Mouse (Mus musculus) limb, embryonic 14.5 days (tissue): ENCODE measurements around the gene Cenpp. TPM values are rescaled to one million over a fixed set of nuclear protein-coding genes. Genes with fewer than 3 reads are reported as not detected.

Source experiments
- ATAC-seq: fragments of 200-750 bp; cut with Nextera tagmentation; 2 replicates; pipeline ENCODE4 v1.8.0; 2017; ENCODE audit warnings: low read depth, moderate number of reproducible peaks, moderate TSS enrichment; ENCODE audit not compliant: low FRiP score
- DNase-seq: peaks from one replicate; pipeline ENCODE4 v3.0.0-alpha.2; 2015; ENCODE audit warnings: low spot score
- H3K27ac ChIP-seq: fragments of 300-500 bp; sonication (generic); replicated peaks from 2 replicates; pipeline ENCODE4 v1.5.1; 2014; ENCODE audit warnings: low read depth, mild to moderate bottlenecking, low read length, moderate library complexity, mixed read lengths
- H3K27me3 ChIP-seq: fragments of 300-500 bp; sonication (generic); 2 replicates; pipeline ENCODE4 v1.6.1; 2014; ENCODE audit warnings: low read length, mixed read lengths; ENCODE audit not compliant: control insufficient read depth, insufficient read depth
- H3K36me3 ChIP-seq: fragments of 300-500 bp; sonication (generic); 2 replicates; pipeline ENCODE4 v1.6.1; 2014; ENCODE audit warnings: mild to moderate bottlenecking, low read length, moderate library complexity, mixed read lengths; ENCODE audit not compliant: control insufficient read depth, insufficient read depth
- H3K4me1 ChIP-seq: fragments of 300-500 bp; sonication (generic); 2 replicates; pipeline ENCODE4 v1.6.1; 2014; ENCODE audit warnings: antibody characterized with exemption, low read length, mixed read lengths; ENCODE audit not compliant: control insufficient read depth, insufficient read depth
- H3K4me2 ChIP-seq: fragments of 300-500 bp; sonication (generic); replicated peaks from 2 replicates; pipeline ENCODE4 v1.6.1; 2014; ENCODE audit warnings: low read depth, mild to moderate bottlenecking, low read length, moderate library complexity; ENCODE audit not compliant: severe bottlenecking
- H3K4me3 ChIP-seq: fragments of 300-500 bp; sonication (generic); replicated peaks from 2 replicates; pipeline ENCODE4 v1.5.1; 2014; ENCODE audit warnings: low read length
- H3K9ac ChIP-seq: fragments of 300-500 bp; sonication (generic); 2 replicates; pipeline ENCODE4 v1.6.1; 2014; ENCODE audit warnings: mild to moderate bottlenecking, low read depth, low read length, moderate library complexity; ENCODE audit not compliant: severe bottlenecking
- H3K9me3 ChIP-seq: fragments of 300-500 bp; sonication (generic); 2 replicates; pipeline ENCODE4 v1.6.1; 2016; ENCODE audit warnings: low read length; ENCODE audit not compliant: control insufficient read depth
- POLR2A ChIP-seq: fragments of 200-500 bp; IDR thresholded peaks from 2 replicates; pipeline ENCODE4 v1.8.0; 2012; ENCODE audit warnings: inconsistent platforms, mild to moderate bottlenecking, moderate library complexity, borderline replicate concordance; ENCODE audit not compliant: insufficient read depth, insufficient read length; ENCODE audit errors: extremely low read depth
- WGBS: fragments of 180-500 bp; shearing (Covaris S2); extraction: QIAGEN DNeasy Blood & Tissue Kit; methylation state at CpG from one replicate; pipeline ENCODE4 v1.1.7; 2014; 5-methylcytosine and 5-hydroxymethylcytosine counted together
- polyA plus RNA-seq, 2 experiments: library from polyadenylated mRNA; depleted of rRNA in 1 of 2; stranded (reverse) in 1 of 2; unstranded in 1 of 2; fragments of >200 nt; fragmentation: Nextera tagmentation in 1 of 2; extraction: Ambion mirVana in 1 of 2; gene quantifications; 2 replicates each; pipeline versions ENCODE4 v1.2.1 to v1.2.3; 2012 to 2014

Gene Cenpp
- polyA plus RNA-seq, 2 experiments, result 9.8 to 22.2 TPM

DNA sequence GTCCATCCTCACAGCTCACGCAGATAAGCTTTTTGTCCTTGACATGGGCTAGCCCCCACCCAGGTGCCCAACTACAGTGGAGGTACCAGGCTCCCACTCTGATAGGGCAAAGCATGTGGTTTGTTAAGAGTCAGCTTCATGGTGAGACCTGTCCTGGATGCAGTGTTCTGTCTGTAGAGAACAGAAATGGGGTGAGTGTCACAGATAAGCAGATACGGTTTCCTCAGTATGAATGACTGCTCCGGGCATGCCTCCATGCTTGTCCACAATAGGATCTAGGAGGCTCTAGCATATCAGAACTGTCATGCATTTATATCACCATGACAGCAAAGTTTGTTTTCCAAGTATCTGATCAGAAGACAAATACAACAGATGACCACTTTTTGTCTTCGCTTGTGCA lies 186.7 kb downstream of the Cenpp start:
- ATAC-seq, result no peak
- peak overlapping the region; percentile 89 for H3K27ac ChIP-seq
- no peaks in the 10 kb centered on the region for H3K27me3 ChIP-seq
- 93% methylated on average over 4 of the region's 4 CpGs for WGBS
- H3K4me2 ChIP-seq, result no peak overlapping the region
- DNase-seq, result no peak
- H3K4me3 ChIP-seq, result no peak overlapping the region
- H3K9ac ChIP-seq, result no peak overlapping the region
- no peaks in the 10 kb centered on the region for H3K9me3 ChIP-seq
- H3K36me3 ChIP-seq, result peaks cover 21% of the 10 kb centered on the region
- TF ChIP-seq POLR2A, result no peak
- peaks cover 28% of the 10 kb centered on the region for H3K4me1 ChIP-seq

DNA sequence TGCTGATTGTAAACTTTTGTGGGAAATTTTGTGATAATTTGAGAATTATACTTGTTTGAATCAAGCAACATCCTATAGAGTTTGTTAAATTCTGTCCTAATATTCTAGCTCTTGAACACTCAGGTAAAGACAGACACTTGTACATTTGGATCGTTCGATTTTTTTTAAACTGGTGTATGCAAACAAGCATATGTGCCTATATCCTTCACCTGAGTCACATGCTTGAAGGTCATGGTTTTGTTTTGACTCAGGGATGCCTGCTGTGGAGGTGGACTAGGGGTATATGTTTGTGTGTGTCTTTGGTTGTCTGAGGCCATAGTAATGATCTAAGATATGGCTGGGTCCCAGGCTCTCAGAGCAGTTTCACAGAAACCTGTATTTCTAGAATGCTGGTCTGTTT lies 189.7 kb downstream of the Cenpp start:
- Histone ChIP-seq H3K4me1 (peaks cover 33% of the 10 kb centered on the region), H3K36me3 (peaks cover 28% of the 10 kb centered on the region), H3K4me2 (no peak overlapping the region), H3K27me3 (no peaks in the 10 kb centered on the region), H3K4me3 (no peak overlapping the region), H3K27ac (no peak overlapping the region), H3K9ac (no peak overlapping the region), H3K9me3 (no peaks in the 10 kb centered on the region)
- no peak for DNase-seq
- WGBS, result 92% methylated on average over 2 of the region's 2 CpGs
- no peak for TF ChIP-seq POLR2A
- ATAC-seq, result no peak

DNA sequence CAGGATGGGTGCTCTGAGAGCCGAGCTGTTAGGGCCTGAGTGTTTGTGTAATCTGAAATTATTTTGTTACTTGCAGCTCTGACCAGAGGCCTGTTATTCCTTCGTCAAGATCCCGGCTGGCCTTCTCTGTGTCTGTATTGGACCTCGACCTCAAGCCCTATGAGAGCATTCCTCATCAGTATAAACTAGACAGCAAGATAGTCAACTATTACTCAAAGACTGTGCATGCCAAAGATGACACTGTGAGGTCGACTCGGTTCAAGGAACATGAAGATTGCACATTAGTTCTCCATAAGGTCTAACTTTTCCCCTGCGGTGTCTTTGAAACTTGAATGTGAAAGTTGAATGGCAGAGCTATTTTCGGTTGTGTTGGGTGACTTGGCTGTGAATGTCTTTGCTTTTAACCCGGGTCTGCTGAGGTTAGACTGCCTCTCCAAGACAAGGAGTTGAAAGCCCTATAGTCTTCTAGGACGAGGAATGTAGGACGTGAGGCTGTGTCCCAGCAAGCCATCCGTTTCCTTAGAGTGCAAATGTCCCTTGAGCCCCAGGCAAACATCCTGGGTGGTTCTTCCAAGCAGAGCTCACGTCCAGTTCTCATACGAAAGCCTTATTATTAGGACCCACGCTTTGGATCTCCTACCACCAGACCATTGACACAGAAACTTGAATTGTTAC lies 191.0 kb downstream of the Cenpp start:
- peaks cover 28% of the 10 kb centered on the region for H3K36me3 ChIP-seq
- no peaks in the 10 kb centered on the region for H3K9me3 ChIP-seq
- peak overlapping the region; percentile 63 for H3K27ac ChIP-seq
- H3K4me1 ChIP-seq, result peaks cover 21% of the 10 kb centered on the region
- TF ChIP-seq POLR2A, result no peak
- DNase-seq (no peak), ATAC-seq (no peak)
- no peak overlapping the region for H3K4me3 ChIP-seq
- no peaks in the 10 kb centered on the region for H3K27me3 ChIP-seq
- 88% methylated on average over 15 of the region's 15 CpGs for WGBS
- H3K9ac ChIP-seq, result no peak overlapping the region
- H3K4me2 ChIP-seq, result no peak overlapping the region

DNA sequence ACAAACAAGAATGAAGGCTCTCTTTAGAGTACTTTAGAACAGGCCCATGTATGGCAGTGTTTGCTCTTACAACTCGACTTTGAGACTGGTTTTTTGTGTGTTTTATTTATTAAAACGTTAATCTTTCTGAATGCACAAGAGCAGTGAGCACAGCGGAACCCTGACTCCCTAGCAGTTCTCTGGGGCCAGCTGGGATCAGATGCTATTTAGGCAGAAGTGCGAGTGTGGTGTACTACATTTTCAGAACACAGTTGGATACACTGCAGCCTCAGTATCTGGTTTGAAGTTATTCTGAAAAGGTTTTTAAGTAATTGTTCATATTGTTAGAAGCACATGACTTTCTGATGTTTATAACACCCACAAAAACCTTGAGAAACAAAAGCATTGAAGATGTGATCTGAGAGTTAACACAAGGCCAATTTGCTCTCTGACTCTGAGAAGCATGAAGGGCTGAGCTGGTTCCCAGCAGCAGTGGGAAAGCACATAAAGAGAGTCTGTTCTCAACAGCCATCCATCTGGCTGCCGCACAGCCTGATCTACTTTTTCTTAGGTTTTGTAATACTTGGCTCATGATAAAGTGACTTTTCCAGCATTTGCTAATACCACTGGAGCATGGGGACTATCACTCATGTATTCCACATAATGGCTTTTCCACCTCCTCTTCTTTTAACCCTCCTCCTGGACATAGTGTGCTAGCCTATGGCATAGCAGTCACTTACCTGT lies 191.7 kb downstream of the Cenpp start:
- Histone ChIP-seq H3K9me3 (no peaks in the 10 kb centered on the region), H3K27ac (peak overlapping the region; percentile 83), H3K36me3 (peaks cover 32% of the 10 kb centered on the region), H3K9ac (no peak overlapping the region), H3K4me1 (peaks cover 14% of the 10 kb centered on the region), H3K27me3 (no peaks in the 10 kb centered on the region), H3K4me3 (no peak overlapping the region), H3K4me2 (no peak overlapping the region)
- TF ChIP-seq POLR2A, result no peak
- ATAC-seq (peak; percentile 60), DNase-seq (peak; percentile 67)
- 70% methylated on average over 5 of the region's 5 CpGs for WGBS

DNA sequence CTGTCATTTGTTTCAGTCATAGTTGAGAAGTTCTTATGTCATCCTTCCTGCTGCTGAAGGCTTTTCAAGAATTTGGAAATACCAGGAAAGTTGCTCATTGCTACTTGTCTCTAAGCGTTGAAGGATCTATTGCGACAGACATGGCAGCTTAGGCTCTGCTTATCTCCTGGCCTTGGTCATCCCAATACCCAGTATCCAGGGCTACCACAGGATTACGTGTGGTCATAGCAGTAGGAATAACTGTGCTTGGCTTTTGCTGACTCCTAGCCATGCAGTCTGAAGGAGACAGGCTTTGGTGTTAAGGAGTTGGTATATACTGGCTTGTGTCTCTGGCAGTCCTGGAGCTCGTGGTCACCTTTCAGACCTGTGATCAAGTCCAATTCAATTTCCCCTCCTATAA lies 192.3 kb downstream of the Cenpp start:
- Histone ChIP-seq H3K36me3 (peaks cover 34% of the 10 kb centered on the region), H3K4me1 (peaks cover 12% of the 10 kb centered on the region), H3K4me3 (no peak overlapping the region), H3K27ac (peak overlapping the region; percentile 83), H3K4me2 (no peak overlapping the region), H3K9ac (no peak overlapping the region), H3K27me3 (no peaks in the 10 kb centered on the region), H3K9me3 (no peaks in the 10 kb centered on the region)
- WGBS, result 83% methylated on average over 4 of the region's 4 CpGs
- ATAC-seq (no peak), DNase-seq (no peak)
- TF ChIP-seq POLR2A, result no peak
